Mouse (Mus musculus): ENCODE data around the gene Ttll1.
"Not testable (repeated sequence)": the region's sequence is repeated elsewhere in the genome, so short reads cannot be mapped to it uniquely, and the experiment has no call there.

Gene Ttll1

DNA sequence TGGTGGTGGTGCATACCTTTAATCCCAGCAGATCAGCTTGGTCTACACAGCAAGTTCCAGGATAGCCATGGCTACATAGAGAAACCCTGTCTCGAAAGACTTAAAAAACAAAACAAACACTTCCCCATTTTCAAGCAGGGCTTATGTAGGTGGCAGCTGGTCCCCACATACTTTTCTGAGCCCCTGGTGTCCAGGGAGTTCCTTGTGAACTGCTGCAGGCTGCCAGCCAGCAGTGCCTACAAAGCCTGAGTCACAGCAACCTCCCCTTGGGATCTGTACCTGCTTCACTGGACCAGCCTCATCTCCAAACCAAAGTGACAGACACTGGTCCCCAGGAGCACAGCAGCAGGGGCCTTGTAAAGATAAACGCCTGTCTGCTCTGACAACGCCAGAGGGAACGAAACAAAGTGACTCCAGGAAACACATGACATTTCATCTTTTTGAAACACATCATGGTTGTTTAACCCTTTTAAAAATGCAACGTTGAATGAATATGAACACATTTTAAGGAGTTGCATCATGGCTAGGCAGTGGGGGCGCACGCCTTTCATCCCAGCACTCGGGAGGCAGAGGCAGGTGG lies 28.0 kb downstream of the Ttll1 start:
- no peak for DNase-seq

- DNase-seq, result no peak
Observed at GRCm38 (mm10) chr15:83481236-83481780, 29.4 kb downstream of the Ttll1 start.

DNA sequence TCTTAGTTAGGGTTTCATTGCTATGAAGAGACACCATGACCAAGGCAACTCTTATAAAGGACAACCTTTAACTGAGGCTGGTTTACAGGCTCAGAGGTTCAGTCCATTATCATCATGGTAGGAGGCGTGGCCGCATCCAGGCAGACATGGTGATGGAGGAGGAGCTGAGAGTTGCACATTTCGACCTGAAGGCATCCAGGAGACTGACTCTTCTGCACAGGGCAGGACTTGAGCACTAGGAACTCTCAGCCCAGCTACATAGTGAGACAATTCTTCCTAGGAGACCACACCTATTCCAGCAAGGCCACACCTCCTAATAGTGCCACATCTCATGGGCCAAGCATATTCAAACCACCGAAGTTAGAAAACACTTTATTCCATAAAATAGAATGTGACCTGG lies 30.9 kb downstream of the Ttll1 start:
- no peak for DNase-seq

DNA sequence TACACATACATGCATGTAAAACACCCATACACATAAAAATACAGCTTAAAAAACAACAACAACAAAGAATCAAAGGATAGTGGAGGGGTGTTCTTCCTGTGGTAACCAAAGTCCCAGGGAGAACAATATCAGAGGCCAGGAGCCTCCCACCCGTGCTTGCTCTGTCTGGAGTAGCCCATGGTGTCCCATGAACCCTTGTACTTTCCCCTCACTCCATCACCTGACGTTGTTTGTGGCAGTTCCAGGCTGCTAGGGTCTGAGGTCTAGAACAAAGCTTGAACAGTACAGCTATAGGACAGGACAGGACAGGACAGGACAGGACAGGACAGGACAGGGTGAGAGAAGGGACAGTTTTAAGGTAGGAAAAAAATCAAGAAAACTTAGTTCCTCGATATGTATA lies 32.6 kb downstream of the Ttll1 start:
- no peak for DNase-seq

DNA sequence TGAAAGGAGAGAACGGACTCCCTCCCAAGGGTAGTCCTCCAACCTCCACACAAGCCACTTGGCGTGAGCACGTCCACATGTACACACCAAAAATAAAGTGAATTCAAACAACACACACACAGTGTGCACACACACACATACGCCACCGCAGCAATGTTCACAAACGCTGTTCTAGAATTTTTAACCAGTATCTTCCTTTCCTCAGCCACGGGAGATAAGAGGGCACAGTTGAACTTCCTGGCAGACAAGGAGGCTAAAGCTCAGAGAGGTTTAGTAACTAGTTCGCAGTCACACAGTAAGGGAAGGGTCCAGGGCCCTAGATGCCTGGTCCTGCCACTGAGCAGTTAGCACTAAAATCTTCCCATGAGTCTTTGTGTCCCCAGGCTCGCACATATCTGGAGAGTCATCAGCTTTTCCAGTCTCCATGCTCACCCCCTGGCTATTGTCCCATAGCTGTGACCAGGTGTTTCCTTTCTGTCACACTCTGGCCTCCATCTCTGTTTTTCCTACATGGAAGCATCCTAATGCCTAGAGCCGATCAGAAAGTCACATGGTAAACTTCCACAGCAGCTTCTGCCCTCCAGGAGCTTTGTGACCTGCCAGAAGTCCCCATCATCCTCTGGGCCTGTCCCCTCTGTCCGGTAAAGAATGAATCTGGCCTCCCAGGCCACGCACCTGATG lies 34.0 kb downstream of the Ttll1 start:
- no peak for DNase-seq

GRCm38 (mm10) chr15:83474466-83474836 lies 36.2 kb downstream of the Ttll1 start:
- no peak for DNase-seq

DNA sequence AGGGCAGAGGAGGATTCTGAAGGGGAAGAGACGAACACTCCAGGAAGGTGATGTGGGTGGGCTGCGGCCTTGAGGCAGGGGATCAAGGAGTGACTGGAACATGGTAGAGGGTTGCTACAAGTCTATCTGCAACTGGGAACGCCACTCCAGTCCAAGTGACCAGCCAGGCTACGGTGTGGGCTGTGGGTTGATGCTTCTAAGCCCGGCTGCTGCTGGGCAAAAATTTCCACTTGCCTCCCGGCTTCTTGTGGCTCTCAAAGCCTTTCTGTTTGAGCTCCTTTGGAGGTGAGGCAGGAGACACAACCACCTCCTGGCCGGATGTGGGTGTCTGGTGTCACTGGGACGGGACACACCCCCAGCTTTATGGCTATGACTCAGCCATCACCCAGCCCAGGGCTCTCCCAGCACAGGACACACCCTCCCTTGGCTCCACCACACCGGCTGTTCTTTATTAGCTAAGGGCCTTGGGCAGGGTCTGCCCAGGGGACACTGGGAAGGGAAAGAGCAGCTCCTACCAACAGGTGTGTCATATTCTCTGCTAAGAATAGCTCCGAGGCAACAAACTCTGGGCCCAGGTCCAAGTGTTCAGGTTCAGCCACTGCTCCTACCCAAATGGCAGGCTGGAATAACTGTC lies 36.7 kb downstream of the Ttll1 start:
- DNase-seq, result no peak

- no peak for DNase-seq
Observed at GRCm38 (mm10) chr15:83473251-83473650, 37.4 kb downstream of the Ttll1 start.

DNA sequence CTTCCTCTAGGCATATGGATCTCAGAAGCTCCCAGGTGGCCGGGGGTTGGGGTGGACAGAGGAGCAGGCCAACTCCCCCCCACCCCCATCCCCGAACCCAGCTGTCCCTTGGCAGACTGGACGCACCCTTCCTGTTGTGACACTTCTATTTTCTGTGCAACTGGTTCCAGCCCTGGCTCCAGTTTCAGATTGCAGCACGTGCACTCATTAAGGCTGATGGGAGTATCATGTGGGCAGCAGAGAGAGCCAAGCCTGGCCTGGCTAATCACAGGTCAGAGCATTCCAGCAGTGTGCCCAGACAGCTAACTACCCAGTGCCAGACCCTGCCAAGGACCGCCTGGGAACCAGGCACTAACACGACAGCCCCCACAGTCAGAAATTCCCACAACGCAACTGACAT lies 39.2 kb downstream of the Ttll1 start:
- DNase-seq, result no peak

GRCm38 (mm10) chr15:83470443-83470842 lies 40.2 kb downstream of the Ttll1 start:
- no peak for DNase-seq

DNA sequence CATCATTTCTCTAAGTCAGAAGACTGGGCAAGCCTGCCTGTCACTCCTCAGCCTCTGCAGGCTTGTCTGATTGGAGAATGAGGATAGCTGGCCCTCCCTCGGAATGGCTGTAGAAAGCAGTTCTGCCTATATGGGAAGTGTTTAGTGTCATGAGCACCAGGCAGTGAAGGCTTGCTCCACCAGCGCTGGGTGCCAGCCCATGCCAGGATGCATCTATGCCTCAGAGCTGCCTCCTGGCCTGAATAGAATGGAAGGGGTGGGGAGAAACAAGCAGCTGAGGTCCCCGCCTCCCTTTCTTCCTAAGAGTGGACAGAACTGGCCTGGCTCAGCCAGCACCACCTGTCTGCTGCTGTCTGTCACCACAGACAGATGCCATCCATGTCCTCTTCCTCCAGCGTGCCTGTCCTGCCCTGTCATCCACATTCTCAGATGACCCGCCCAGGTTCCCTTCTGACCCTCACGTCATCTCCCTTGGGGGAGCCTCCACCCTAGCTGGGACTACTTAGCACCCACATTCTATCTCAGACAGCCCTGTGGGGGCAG lies 41.3 kb downstream of the Ttll1 start:
- no peak for DNase-seq

GRCm38 (mm10) chr15:83467232-83467966 lies 43.3 kb downstream of the Ttll1 start:
- DNase-seq, result no peak

GRCm38 (mm10) chr15:83466331-83466730 lies 44.4 kb downstream of the Ttll1 start:
- DNase-seq, result no peak

DNA sequence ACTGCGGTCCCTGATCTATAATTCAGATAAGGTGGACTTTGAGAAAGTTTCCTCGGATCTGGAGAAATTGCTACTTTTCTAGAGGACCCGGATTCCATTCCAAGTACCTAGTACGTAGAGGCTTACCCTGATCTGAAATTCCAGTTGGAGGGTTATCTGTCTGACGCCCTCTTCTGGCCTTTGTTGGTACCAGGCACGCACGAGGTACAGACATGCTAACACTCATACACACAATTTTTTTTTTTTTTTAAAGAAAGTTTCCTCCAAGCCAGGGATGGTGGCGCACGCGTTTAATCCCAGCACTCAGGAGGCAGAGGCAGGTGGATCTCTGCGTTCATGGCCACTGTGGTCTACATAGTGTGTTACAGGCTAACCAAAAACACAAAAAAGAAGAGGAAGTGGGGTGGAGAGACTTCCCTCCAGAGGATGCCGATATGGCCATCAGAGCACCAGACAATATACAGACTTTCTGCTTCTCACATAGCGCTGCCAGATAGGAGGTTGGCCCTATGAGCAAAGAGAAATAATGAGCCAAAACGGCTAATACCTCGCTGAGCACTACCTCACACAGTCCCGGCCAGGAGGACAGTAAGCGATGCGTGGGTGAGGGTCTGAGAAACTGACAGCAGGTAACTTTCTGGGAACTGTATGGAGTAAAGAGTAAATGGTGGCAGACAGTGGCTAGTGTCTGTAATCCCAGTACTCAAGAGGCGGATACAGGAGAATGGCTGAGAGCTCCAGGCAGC lies 45.6 kb downstream of the Ttll1 start:
- DNase-seq, result no peak

GRCm38 (mm10) chr15:83464083-83464904 lies 46.4 kb downstream of the Ttll1 start, which contains the start of gene Pacsin2:
Pacsin2 (minus strand) TSS chr15:83464606.
- peak; percentile 91 for DNase-seq

DNA sequence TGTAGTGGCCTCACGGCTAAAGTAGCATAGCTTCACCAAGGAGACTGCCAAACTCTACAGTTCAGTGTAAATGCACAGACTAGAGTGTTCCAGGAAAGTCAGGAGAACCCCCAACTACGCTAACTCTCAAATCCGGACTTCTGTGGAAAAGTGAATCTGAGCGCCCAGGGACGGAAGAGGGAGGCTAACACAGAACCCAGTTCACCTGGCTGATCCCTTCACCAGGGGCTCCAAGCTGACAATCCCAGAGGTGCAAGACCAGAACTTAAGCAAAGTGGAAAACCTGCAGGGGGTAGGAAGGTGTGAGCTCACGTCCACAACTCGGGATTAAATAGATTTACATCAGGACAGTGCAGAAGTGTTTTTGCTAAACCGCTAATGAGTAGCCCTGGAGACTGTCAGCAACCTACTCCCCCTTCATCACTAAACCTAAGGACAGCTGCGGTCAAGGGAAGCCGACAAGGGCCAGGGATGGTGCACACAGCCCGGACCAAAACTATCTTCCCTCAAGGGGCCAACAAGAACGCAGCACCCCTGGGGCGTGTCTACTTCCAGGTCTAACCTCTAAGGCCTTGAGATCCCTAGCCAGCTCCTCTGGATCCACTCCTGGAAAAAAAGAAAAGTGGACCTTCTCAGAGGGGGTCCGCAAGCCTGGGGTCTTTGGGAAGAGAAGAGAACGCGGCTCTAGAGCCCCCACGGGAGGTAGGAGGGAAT lies 47.2 kb downstream of the Ttll1 start:
- no peak for DNase-seq

- DNase-seq, result not testable (repeated sequence)
Observed at GRCm38 (mm10) chr15:83462349-83462748, 48.3 kb downstream of the Ttll1 start.

DNA sequence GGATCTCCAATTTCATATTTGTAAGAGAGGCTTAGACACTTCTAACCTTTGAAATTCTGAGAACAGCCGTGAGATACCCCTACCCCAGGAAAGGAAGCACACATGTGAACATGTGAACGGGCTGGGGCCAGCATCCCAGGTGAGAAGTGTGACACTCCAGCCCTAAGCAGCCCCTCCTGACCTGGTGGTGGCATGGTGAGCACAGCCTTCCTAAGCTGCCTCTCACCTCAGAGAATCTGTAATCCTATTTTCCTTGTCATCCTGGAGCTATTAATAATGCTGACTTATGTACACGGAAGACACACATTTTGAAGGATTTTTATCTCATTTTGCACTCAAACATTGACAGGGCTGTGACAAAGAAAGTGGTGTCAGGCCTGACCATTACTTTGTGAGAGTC lies 49.8 kb downstream of the Ttll1 start:
- no peak for DNase-seq

DNA sequence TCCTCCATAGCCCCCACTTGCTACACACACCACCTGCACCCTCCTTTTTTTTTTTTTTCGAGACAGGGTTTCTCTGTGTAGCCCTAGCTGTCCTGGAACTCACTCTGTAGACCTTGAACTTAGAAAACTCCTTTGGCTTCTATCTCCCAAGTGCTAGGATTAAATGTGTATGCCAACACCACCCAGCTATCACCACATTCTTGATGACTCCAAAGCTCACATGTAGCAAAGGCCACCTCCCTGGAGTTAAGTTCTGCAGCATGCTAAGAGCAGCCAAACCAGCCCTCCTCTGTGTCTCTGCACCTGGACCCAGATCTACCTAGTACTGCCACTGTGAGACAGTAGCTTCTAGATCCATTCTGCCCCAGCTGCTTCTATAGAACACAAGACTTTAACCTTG lies 53.2 kb downstream of the Ttll1 start:
- no peak for DNase-seq

- no peak for DNase-seq
Observed at GRCm38 (mm10) chr15:83455637-83456036, 55.1 kb downstream of the Ttll1 start.

- no peak for DNase-seq
Observed at GRCm38 (mm10) chr15:83455034-83455433, 55.7 kb downstream of the Ttll1 start.

All from right cerebral cortex, postnatal 4 days (tissue).